Mouse (Mus musculus) frontal cortex, postnatal 36 days (tissue): ENCODE measurements at regions not wholly inside any gene's neighbourhood (a gene's known extent, or its start where the extent isn't known, plus 50 kb on each side); places are given as distances from the start of the nearest gene placed in this dataset.
"Not testable (repeated sequence)": the region's sequence is repeated elsewhere in the genome, so short reads cannot be mapped to it uniquely, and the experiment has no call there.

Experiments used
- DNase-seq, 2 experiments: peaks; one replicate each; pipeline ENCODE4 v3.0.0; 2022; ENCODE audit warnings: low spot score in 2 of 2

DNA sequence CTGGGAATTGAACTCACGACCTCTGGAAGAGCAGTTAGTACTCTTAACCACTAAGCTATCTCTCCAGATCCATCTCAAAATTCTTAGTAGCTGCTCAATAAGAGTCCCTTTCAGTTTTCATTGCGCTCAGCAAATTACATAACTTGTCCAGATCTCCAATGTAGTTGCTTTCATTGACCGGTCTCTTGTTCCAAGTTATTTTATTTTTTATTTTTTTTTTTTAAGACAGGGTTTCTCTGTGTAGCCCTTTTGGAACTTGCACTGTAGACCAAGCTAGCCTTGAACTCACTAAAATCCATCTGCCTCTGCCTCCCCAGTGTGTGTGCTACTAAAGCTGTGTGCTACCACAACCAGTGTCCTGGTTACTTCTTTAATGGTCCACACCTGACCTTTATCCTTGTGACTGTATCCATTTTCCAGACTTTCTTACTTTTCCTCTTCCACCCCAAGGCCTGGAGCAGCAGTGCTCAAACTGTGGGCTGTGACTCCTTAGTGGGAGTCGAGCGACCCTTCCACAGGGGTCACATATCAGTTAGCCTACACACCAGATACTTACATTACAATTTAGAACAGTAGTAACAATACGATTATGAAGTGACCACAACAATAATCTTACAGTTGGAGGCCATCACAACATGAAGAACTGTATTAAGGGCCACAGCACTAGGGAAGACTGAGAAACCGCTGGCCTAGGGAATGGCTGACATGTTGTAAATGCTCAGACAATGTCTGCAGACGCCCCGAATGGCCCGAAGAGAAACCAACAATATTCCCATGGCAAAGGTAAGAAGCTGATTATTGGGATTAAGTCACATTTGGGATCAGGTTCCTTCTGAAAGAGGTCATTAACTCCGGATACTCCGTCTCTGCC lies 97.8 kb upstream of the Cpsf6 start:
- DNase-seq: no peak

DNA sequence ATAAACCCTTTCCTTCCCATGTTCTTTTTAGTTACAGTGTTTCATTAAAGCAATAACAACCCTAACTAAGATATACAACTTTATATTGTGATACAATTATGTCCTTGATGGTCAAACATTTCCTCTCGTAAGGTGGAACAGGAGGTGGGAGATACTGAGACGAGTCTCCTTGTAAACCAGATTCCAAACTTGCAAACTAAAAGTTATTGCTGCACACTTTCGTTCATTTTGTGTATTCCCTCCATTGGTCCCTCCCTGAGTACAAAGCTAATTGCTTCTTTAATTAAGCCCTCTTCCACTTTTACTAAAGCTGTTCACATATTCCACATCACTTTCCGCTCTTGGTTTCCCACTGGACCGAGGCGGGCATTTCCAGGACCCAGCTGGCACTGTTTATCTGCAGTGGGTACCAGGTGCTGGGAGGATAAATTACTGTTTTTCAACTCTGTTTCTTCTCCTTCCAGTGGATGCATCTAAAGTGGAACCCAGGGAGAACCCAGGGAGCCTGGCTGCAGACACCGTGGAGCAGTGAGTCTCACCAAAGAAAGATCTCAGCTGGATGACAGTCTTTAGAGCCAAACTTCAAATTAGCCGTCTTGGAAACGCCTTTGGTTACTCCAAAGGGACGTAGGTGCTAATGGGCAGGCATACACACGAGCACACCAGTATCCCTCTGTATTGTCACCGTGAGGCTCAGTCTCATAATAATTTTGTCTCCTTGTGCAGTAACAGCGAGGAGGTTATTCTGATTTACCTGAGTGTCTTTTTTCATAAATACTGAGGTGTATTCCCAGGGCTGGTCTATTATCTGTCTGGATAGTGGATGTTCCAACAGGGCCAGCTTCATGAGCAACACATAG lies 95.5 kb upstream of the Cpsf6 start:
- DNase-seq: no peak

DNA sequence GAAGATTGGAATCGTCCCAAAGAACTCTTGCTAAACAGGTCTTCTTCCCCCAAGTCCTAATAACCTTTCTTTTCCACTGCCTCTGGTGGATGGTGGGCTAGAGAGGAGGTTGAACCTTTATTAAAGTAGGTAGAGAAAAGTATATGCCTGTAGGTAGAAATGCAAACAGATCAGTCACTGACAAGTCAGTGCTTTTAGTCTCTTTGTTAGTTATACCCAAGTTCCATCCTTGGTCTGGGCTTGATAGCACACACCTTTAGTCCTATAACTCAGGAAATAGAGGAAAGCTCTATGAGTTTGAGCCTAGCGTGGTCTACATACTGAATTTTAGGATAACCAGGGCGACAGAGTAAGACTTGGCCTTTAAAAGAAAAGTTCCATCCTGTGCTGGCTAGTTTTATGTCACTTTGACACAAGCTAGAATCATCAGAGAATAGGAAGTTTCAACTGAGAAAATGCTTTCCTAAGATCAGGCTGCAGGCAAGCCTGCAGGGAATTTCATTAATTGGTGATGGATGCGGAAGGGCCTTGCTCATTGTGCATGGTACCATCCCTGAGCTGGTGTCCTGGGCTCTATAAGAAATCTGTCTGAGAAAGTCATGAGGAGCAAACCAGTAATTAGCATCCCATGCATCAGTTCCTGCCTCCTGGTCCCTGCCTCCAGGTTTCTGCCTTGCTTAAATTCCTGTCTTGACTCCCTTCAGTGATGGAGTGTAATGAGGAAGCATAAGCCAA lies 94.7 kb upstream of the Cpsf6 start:
- DNase-seq: no peak

DNA sequence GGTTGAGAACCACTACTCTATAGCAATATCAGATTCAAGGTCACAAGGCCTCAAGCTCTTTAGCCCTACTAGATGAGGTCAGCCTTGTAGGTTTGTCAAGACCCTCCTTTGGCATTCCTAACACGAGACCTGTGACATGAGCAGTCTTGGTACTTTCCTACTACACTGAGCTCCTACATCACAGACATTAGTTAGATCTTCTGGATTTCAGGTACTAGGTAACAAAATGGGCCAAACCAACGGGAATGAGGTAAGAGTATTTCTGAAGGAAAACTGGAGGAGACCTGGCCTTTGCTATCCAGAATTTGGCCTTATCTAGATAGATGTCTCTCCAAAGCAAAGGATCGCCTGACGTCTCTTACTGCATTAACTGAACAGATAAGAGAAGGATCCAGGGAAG lies 93.7 kb upstream of the Cpsf6 start:
- no peak for DNase-seq

DNA sequence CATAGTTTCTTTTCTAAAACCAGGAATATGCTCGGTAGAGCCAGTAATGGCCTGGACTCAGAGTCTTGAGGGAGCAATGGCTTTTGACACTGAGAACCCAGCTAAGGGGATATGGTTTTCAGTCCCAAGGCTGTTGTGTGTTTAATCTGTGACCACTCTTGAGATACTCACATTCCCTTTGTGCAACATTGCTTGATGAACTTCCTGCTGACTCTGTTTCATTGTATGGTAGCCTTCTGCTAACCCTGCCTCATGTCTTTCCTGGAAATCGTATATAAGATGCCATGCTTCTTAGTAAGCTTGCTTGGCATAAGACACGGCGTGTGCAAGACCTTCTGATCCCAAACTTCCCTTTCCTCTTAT lies 92.7 kb upstream of the Cpsf6 start:
- DNase-seq: no peak

DNA sequence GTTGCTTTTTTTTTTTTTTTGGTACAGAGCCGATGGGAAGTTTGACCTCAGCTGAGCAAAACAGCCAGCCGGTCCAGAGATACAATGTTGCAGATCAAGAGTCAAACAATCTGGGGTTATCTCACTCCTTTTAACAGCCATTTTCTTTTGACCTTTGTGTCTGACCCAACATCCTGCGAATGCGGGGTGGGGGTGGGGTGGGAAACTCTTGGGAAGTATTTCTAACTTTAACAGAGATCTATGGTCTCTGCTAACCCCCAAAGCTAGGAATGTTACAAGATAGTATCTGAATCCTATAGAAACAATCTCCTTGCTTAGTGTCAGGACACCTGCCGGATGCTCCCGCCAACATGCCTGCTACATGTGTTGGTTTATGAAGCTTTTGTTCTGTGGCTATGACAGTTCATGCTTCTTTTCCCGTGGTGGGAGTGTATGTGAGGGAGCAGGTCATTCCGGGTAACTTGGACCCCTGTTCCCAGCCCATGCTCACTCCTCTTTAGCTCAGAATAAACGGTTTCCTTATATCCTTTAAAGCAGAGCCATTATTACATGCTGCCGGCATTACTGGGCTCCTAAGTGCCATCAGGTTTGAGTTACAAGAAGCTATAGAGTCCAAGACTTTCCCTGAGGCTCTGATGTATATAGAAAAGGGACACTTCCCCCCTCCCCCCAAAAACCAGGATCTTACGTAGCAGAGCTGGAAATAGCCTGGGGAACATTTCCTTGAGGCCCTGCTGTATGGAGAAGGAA lies 92.2 kb upstream of the Cpsf6 start:
- no peak for DNase-seq

DNA sequence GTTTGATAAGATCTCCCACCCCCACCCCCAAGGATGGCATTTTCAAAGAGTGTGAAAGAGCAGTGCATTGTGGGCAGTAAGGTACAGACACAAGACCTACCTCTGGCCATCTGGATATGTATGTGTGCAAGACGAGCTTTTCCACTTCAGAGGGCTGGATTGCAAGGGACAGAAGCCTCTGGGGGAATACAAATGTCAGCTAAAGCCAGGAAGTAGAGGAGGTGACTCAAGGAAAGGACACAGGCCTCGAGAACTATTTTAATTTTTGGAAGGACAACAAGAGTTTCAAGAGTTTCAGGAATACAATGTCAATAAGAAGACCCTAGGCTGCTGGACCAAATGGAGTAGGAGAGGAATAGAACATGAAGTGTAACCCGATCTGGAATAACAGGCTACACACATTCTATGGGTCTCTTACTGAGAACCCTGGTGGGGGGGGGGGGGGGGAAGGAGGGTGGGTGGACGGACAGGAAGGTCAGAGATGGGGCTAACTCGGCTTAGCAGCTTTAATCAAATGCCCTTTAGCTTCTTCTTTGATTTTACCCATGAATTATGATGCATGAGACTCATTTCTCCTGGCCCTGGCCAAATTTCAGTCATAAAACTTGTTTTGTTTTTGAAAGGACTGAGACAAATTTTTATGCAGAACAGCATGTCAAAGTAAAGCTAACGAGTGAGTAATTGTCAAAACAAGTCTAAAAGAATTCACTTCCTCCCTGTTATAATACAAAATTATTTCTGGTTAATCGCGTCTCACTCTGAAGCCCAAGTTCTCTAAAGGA lies 91.4 kb upstream of the Cpsf6 start:
- no peak for DNase-seq

DNA sequence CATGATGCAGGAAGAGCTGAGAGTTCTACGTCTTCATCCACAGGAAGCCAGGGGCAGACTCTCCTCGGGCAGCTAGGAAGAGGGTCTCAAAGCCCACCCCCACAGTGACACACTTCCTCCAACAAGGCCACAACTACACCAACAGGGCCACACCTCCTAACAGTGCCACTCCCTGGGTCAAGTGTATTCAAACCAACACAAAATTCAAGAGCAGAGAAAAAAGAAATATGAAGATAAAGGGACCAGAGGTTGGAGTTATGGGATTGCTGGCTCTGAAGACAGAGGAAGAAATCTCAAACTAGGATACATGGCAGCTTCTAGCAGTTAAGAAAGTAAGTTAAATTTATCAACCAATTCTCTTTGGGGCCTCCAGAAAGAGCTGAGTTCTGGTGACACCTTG lies 90.7 kb upstream of the Cpsf6 start:
- DNase-seq: no peak

DNA sequence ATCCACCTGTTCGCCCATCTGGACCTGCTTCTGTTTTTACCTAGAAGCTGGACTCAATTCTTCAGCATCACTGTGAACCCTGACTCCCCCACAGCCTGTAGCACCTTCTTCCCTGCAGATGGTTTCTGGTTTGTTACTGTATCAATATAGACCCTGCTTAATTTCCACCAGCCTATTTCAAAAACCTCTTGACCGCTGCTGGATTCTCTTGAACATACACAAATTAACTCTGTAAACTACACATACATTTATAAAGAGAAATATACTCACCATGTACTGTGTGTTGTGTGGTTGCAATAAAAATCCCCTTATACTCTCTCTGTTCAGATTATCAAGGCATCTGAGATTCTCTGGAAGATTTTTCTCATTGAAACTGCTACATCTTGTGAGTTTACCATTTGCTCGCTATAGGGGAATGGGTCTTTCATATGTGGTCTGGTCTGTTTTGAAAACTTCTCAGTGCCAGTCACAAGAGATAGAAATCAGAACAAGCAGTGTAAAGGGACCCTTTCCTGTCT lies 89.8 kb upstream of the Cpsf6 start:
- no peak for DNase-seq

DNA sequence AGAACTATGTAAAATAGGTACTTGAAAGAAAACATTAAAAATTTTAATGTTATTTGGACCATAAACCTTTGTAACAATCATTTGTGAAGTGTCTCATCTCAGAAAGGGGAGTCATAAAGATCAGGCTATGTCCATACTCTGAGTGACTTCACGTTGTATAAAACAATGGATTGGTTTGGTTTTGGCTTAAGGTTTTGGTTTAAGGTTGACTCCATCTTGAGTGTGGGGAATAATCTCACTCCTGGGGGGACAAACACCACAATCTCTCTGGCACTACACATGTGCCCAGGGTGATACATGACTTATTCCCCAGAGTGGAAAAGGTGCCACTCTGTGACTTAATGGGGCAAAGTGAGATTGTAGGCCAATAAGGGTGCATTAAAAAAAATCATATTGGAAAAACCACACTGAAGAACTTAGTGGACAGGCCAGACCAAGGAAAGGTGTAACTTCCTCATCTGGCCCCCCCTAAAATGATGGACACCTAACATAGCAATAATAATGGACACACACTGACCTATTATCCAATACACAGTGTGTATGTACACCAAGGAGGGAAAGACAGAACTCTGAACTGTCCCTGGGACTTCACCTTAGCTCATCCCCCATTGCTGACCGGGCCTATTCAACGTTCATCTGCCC lies 89.2 kb upstream of the Cpsf6 start:
- DNase-seq: no peak

DNA sequence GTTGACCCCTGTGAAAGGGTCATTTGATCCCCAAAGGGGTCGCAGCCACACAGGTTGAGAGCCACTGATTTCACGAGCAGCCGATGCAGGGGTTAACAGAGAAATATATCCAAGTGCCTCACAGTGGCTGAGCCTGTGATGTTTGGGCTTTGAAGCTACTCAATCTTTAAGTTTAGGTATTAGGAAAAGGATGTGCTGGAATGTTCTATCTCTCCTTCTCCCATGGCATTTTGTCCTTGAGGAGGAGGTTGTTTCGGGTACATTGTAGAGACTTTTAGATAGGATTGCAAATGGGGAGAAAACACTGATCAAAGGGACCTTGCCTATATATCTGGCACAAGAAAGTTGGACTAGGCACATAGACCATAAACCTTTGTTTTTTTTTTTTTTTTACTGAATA lies 88.6 kb upstream of the Cpsf6 start:
- DNase-seq: no peak

DNA sequence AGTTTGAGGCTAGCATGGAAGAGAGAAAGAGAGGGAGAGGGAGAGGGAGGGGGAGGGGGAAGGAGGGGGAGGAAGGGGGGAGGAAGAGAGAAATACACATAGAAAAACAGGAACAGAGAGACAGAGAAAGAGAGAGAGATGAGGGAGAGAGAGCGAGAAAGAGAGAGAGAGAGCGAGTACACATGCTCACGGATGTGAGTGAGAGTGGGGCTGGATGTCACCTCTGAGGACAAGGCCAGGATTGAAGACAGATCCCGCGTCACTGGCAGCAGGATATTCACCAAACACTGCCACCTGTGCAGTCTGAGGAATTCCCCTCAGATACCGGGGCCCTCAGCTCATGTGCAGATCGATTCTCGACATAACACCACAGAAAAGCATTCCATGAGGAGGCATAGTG lies 87.3 kb upstream of the Cpsf6 start:
- no peak for DNase-seq

DNA sequence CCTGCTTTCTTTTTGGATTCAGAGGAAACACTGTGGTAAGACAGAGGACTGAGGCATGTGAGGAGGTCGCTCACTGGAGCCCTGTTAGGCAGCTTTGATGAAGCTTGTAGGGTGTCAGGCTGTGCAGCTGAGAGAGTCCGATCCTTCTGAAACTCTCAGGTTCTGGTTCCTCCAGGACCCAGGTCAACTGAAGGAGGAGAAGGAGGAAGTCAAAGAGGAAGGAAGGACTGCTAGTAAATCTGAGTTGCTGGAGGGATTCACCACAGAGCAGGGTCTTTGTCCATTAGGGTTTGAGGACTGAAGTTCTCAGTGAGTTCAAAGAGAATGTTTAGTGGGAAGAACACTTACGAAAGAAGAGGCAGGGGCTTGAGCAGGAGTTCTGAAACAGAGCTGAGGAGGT lies 86.6 kb upstream of the Cpsf6 start:
- DNase-seq: no peak

DNA sequence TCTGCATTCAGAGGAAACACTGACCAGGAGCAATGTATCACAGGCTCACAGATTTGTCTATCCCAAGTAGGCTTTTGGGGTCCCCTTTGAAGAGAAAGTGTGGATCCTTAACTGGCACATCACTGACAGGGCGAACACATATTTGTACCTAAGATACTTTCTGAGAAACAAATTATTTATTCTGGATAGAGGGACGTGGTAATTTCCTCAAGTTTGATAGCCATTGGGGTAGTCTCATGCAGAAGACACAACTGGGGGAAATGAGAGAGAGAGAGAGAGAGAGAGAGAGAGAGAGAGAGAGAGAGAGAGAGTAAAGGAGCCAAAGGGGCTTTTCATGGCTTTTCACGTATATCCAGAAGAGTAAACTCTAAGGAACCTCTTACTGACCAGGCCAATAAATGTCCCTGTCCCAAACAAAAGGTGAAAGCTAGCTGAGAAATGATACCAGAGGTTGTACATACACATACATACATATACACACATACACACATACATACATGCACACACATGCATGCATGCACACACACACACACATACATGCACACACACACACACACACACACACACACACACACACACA lies 85.9 kb upstream of the Cpsf6 start:
- no peak for DNase-seq

DNA sequence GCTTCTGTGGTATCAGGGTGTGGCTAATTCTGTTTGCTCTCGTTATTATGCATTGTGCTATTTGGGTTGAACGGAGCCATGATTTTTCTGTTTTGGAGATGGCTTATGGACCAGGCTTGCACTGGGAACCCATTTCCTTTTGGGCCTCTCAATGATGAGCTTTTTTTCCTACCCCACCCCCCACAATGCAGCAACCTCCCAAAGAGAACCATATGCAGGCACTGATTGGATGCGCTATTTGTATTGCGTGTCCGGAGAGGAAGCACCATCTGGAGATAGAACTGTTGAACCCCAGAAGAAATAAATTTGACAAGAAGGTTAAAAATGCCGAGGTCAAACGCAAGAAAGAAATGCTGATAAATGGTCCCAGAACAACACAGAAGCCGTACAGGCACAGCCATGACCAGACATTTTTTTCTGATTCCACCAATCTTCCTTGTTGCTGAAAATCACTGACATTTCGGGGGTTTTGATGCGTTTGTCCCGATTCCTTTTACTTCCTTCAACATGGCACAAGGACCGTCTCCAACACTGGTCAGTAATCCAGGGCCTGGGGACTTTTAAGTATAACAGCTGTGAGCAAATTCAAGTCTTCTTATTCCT lies 85.3 kb upstream of the Cpsf6 start:
- no peak for DNase-seq

DNA sequence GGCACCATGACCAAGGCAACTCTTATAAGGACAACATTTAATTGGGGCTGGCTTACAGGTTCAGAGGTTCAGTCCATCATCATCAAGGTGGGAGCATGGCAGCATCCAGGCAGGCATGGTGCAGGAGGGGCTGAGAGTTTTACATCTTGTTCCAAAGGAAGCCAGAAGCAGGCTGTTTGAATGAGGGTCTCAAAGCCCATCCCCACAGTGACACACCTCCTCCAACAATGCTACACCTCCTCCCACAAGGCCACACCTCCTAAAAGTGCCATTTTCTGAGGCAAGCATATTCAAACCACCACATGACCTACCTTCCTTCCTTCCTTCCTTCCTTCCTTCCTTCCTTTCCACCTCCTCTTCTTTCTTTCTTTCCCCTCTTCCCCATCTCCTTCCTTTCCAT lies 84.5 kb upstream of the Cpsf6 start:
- not testable (repeated sequence) for DNase-seq

DNA sequence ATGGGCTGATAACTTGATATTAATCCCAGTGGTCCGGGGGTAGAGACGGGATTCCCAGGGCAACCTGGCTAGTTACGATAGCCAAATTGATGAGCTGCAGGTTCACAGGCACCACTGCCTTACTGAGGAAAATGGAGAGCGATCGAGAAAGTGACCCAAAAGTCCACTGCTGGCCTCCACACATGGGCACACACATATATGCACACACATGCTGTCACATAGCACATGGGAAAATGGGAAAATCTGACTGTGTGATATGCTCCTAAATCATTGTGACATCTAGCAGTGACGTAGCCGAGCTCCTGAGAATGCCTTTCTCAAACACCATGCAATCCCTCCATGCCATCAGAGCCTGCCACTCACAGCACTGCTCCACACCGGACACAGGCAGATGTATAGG lies 83.8 kb upstream of the Cpsf6 start:
- DNase-seq: no peak

DNA sequence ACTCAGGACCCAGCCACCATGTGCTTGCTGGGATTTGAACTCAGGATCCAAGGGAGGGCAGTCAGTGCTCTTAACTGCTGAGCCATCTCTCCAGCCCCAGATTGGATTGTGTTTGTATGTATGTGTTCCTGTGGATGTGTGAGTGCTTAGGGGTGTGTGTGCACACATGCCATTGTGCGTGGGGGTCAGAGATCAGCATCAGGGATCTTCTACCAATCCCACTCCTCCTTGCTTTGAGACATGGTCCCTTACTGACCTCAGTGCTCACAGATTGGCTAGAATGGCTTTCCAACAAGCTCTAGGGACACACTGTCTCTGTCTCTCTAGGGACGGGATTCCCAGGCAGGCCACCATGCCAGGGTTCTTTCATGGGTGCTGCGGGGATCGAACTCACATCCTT lies 83.1 kb upstream of the Cpsf6 start:
- no peak for DNase-seq

DNA sequence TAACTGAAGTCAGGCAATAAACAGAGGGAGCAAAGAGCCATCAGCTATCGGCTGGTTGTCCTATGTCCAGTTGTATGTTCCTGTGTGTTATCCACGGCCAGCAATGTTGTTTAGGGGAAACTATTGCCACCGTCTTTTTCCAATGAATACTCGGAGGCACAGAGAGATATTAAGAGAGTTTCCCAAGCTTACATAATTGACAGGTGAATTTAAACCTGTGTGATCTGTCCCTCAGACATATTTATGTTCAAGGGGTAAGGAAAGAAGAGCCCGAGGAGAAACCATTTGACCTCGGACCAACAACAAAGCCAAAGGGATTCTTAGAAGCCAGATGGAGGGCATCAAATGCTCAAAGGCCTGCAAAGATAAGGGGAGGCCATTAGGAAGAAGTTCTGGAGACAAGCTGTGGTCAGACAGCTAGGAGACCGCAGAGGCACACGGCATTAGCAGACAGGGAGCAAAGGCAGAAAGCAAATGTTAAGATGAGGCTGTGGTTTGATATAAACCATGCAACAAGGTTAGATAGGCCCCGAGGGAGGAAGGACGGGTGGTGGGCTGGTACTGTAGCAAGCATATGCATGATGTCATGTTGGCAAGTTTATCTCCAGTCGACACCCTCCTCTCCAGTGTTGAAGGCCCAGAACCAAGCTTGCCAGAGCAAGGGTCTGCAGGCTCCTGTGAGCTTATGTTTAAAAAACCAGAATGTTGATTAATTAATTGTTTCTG lies 82.1 kb upstream of the Cpsf6 start:
- DNase-seq: no peak
